In the genomic region with DNA sequence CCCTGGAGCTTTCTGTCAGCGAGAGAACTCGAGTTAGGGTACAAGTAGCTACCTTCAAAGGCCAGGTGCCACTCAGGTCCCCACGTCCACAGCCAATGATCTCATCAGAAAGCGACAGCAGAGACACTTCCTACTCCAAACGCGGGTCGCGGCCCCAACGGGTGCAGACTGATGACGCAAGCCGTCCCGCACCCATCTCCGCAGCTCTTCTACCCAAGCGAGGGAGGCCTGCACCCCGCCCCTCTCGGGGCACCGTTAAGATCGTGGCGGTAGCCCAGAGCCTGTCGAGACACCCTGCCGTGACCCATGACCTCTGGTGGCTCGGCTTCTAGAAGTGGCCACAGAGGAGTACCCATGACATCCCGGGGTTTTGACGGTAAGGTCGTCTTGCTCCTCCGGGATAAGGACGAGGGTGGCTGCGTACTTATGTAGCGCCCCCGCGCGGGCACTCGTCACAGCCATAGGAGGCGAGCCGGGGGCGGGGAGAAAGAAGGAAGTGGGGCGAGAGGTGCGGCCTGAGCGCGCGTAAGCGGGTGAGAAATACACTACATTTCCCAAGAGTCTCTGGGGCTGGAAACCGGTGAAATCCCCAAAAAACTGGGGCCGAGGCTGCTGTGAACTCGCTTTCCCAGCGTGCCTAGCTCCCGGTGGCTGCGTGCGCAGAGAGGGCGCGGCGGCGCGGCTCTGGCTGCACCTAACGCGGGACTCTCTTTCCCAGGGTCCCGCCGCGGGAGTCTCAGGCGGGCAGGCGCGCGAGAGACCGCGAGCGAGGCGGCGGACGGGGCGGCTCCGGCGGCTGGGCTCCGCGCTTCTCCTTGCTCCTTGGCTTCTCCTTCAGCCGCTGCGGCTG, we compare ENCODE assay signal across 8 mouse cellular contexts. TPM values are rescaled to one million over a fixed set of nuclear protein-coding genes. Genes with fewer than 3 reads are reported as not detected.
A peak's percentile ranks its signal among the peaks of the same experiment; 100 is the strongest.
DNase-seq lines count a peak whose midpoint lies in the region; ATAC-seq and TF ChIP-seq lines count a peak whose summit lies in the region.

A gene (plus strand): TSS at position 201 of the 850 bp plus-strand sequence.
A gene (minus strand): TSS at position 443 of the 850 bp plus-strand sequence.

- H3K4me3 ChIP-seq in CH12.LX (replicated peaks in 1 of 3; ENCODE audit: low read depth in 2 of 3, low read length in 2 of 3, poor library complexity in 1 of 3): peak within 1 kb of the TSS; percentile 79 to 95 (median 95)
- H3K4me3 ChIP-seq in forebrain, embryonic 11.5 days (ENCODE audit: low read depth, low read length): peak within 1 kb of the TSS; percentile 75
- peak within 1 kb of the TSS; percentile 94 for H3K4me3 ChIP-seq in heart, embryonic 16.5 days (ENCODE audit: low read length)
- peak within 1 kb of the TSS; percentile 89 for H3K4me3 ChIP-seq in liver, embryonic 15.5 days (replicated peaks)
- peak within 1 kb of the TSS; percentile 71 for H3K4me3 ChIP-seq in neural tube, embryonic 12.5 days

- ATAC-seq in forebrain, embryonic 11.5 days (replicated peaks; ENCODE audit: low FRiP score): peak; percentile 98
- ATAC-seq in heart, embryonic 16.5 days (replicated peaks; ENCODE audit: extremely low read depth, insufficient read depth, low FRiP score): peak; percentile 97
- ATAC-seq in liver, embryonic 15.5 days (ENCODE audit: insufficient read depth): peak; percentile 96
- ATAC-seq in neural tube, embryonic 12.5 days (ENCODE audit: low FRiP score, low read depth): peak; percentile 98

- TF ChIP-seq EP300 in CH12.LX (IDR thresholded peaks at IDR 0.05; ENCODE audit: low read length): peak; percentile 11; the same call in 1 of the 2 replicates

- dilution Hi-C loops in CH12.LX (cut with MboI; ENCODE audit: extremely low pct_ligation_motif_present, extremely low pct_unique_long_range_greater_than_20kb, low sequenced_read_pairs): no loop called here

- H3K36me3 ChIP-seq in CH12.LX (replicated peaks in 1 of 2; ENCODE audit: control insufficient read depth in 1 of 2, insufficient read depth in 1 of 2, low read length in 1 of 2): peaks cover 17 to 39% of the 10 kb centered on the region in 2 experiments
- H3K36me3 ChIP-seq in forebrain, embryonic 11.5 days (ENCODE audit: control insufficient read depth, insufficient read depth, low read length): no peaks in the 10 kb centered on the region; the same call in 1 of the 2 replicates
- peaks cover 29% of the 10 kb centered on the region for H3K36me3 ChIP-seq in heart, embryonic 16.5 days (ENCODE audit: control insufficient read depth, insufficient read depth)
- peaks cover 36% of the 10 kb centered on the region for H3K36me3 ChIP-seq in liver, embryonic 15.5 days (replicated peaks)
- peaks cover 26% of the 10 kb centered on the region for H3K36me3 ChIP-seq in neural tube, embryonic 12.5 days

- H3K4me1 ChIP-seq in CH12.LX (ENCODE audit: control insufficient read depth in 1 of 2, insufficient read depth in 2 of 2): peaks cover 6 to 44% of the 10 kb centered on the region in 2 experiments
- peaks cover 3% of the 10 kb centered on the region; the same call in 1 of the 2 replicates for H3K4me1 ChIP-seq in forebrain, embryonic 11.5 days (replicated peaks; ENCODE audit: control insufficient read depth, insufficient read depth, low read length)
- peaks cover 10% of the 10 kb centered on the region for H3K4me1 ChIP-seq in heart, embryonic 16.5 days (ENCODE audit: control insufficient read depth, insufficient read depth, low read length)
- peaks cover 14% of the 10 kb centered on the region for H3K4me1 ChIP-seq in liver, embryonic 15.5 days (replicated peaks)
- H3K4me1 ChIP-seq in neural tube, embryonic 12.5 days: peaks cover 3% of the 10 kb centered on the region

- peak in 1 of 2 experiments; percentile 77; a peak in 2 of 4 replicates for TF ChIP-seq CTCF in CH12.LX (conservative IDR thresholded peaks at IDR 0.05 in 1 of 2, IDR thresholded peaks at IDR 0.05 in 1 of 2; ENCODE audit: low read depth in 2 of 2, low read length in 2 of 2)

- TF ChIP-seq RAD21 in CH12.LX (IDR thresholded peaks at IDR 0.05; ENCODE audit: low read depth, low read length): peak; percentile 15

- peak; percentile 99 for DNase-seq in CH12.LX (ENCODE audit: extremely low read depth)
- DNase-seq in c-Kit-positive CD71-positive TER-119-negative erythroid progenitor cells, embryonic 14.5 days (ENCODE audit: low read depth): peak; percentile 96
- peak; percentile 98 for DNase-seq in forebrain, embryonic 11.5 days (ENCODE audit: low spot score)
- peak; percentile 99 for DNase-seq in kidney, postnatal 36 days
- DNase-seq in telencephalon, adult 2 months (ENCODE audit: low read depth, low spot score): peak; percentile 99

- WGBS in forebrain, embryonic 11.5 days: under 1% methylated on average over 76 of the region's 76 CpGs
- WGBS in heart, embryonic 16.5 days: 0% methylated on average over 75 of the region's 76 CpGs
- WGBS in liver, embryonic 15.5 days (ENCODE audit: insufficient replicate concordance): under 1% methylated on average over 76 of the region's 76 CpGs
- under 1% methylated on average over 76 of the region's 76 CpGs for WGBS in neural tube, embryonic 12.5 days

- H3K4me2 ChIP-seq in CH12.LX (ENCODE audit: insufficient read depth, low read depth, poor library complexity, severe bottlenecking): peak within 1 kb of the TSS; percentile 51; the same call in 1 of the 2 replicates
- H3K4me2 ChIP-seq in forebrain, embryonic 11.5 days (ENCODE audit: low read depth, low read length, severe bottlenecking): peak within 1 kb of the TSS; percentile 54
- H3K4me2 ChIP-seq in heart, embryonic 16.5 days (ENCODE audit: low read depth, low read length): peak within 1 kb of the TSS; percentile 78
- H3K4me2 ChIP-seq in liver, embryonic 15.5 days: peak within 1 kb of the TSS; percentile 72
- peak within 1 kb of the TSS; percentile 70 for H3K4me2 ChIP-seq in neural tube, embryonic 12.5 days (replicated peaks)

- H3K27me3 ChIP-seq in CH12.LX (replicated peaks): no peaks in the 10 kb centered on the region
- H3K27me3 ChIP-seq in forebrain, embryonic 11.5 days (ENCODE audit: control insufficient read depth, insufficient read depth, low read length): no peaks in the 10 kb centered on the region
- H3K27me3 ChIP-seq in heart, embryonic 16.5 days (ENCODE audit: control insufficient read depth, insufficient read depth, low read length): no peaks in the 10 kb centered on the region
- H3K27me3 ChIP-seq in liver, embryonic 15.5 days: no peaks in the 10 kb centered on the region
- no peaks in the 10 kb centered on the region for H3K27me3 ChIP-seq in neural tube, embryonic 12.5 days (replicated peaks)

- peak within 1 kb of the TSS; percentile 76 for H3K27ac ChIP-seq in CH12.LX (ENCODE audit: insufficient read depth, low read depth)
- peak within 1 kb of the TSS; percentile 66; the same call in 1 of the 2 replicates for H3K27ac ChIP-seq in forebrain, embryonic 11.5 days (ENCODE audit: low read depth, low read length)
- H3K27ac ChIP-seq in heart, embryonic 16.5 days (ENCODE audit: low read length): peak within 1 kb of the TSS; percentile 96
- H3K27ac ChIP-seq in liver, embryonic 15.5 days (replicated peaks): peak within 1 kb of the TSS; percentile 94
- peak within 1 kb of the TSS; percentile 68; the same call in 1 of the 2 replicates for H3K27ac ChIP-seq in neural tube, embryonic 12.5 days

- peaks cover 47% of the 10 kb centered on the region for H3K79me2 ChIP-seq in CH12.LX (replicated peaks; ENCODE audit: control insufficient read depth, extremely low read depth, insufficient read depth, poor library complexity, severe bottlenecking)

- in situ Hi-C loops in CH12.LX (cut with MboI; ENCODE audit: low pct_ligation_motif_present, low pct_unique_long_range_greater_than_20kb, low sequenced_read_pairs): loop anchor here (25.0 kb wide), 1 partner anchor 556 kb away; no protein-coding TSS in a partner anchor

- H3K9me3 ChIP-seq in CH12.LX (replicated peaks; ENCODE audit: low read length): peaks cover 3% of the 10 kb centered on the region
- no peaks in the 10 kb centered on the region for H3K9me3 ChIP-seq in forebrain, embryonic 11.5 days (ENCODE audit: control insufficient read depth, low read length)
- no peaks in the 10 kb centered on the region for H3K9me3 ChIP-seq in heart, embryonic 16.5 days (replicated peaks; ENCODE audit: control insufficient read depth, low read length)
- H3K9me3 ChIP-seq in liver, embryonic 15.5 days (replicated peaks): no peaks in the 10 kb centered on the region
- H3K9me3 ChIP-seq in neural tube, embryonic 12.5 days: no peaks in the 10 kb centered on the region

- TF ChIP-seq POLR2A in CH12.LX (IDR thresholded peaks at IDR 0.05; ENCODE audit: low read depth, low read length): peak; percentile 87

- H3K9ac ChIP-seq in CH12.LX (ENCODE audit: insufficient read depth, low read depth): peak within 1 kb of the TSS; percentile 97
- H3K9ac ChIP-seq in forebrain, embryonic 11.5 days (ENCODE audit: low read length): peak within 1 kb of the TSS; percentile 79
- peak within 1 kb of the TSS; percentile 92 for H3K9ac ChIP-seq in heart, embryonic 16.5 days (ENCODE audit: low read length)
- H3K9ac ChIP-seq in liver, embryonic 15.5 days: peak within 1 kb of the TSS; percentile 83
- peak within 1 kb of the TSS; percentile 83 for H3K9ac ChIP-seq in neural tube, embryonic 12.5 days

TF ChIP-seq in CH12.LX, 34 proteins besides CTCF, POLR2A, EP300 and RAD21 (continues in another document):
- peak; percentile 77 for TF ChIP-seq ZMIZ1 (IDR thresholded peaks at IDR 0.05; ENCODE audit: low read depth, low read length)
- peak; percentile 92 for TF ChIP-seq ELF1 (IDR thresholded peaks at IDR 0.05; ENCODE audit: low read depth, low read length)
- no peak for TF ChIP-seq JUN (IDR thresholded peaks at IDR 0.05; ENCODE audit: insufficient read depth, low read depth, low read length)
- TF ChIP-seq IRF4 (IDR thresholded peaks at IDR 0.05; ENCODE audit: low read depth, low read length): peak; percentile 72
- TF ChIP-seq NELFE (IDR thresholded peaks at IDR 0.05; ENCODE audit: low read depth, low read length): peak; percentile 82

RNA-seq across cellular contexts. Expression of the first gene that starts in this region (rescaled TPM):
- 200 and 212 TPM in 2 replicates for total RNA-seq in CH12.LX (2012; rRNA removed)
- total RNA-seq in CH12.LX (2014; rRNA removed): 129 and 135 TPM in 2 replicates
- polyA plus RNA-seq in CH12.LX (2012; ENCODE audit: insufficient read length, low read depth): 291 and 299 TPM in 2 replicates
- 183 and 191 TPM in 2 replicates for polyA plus RNA-seq in forebrain, embryonic 11.5 days (2014; fragmentation: Nextera tagmentation; extraction: Ambion mirVana)
- 115 and 118 TPM in 2 replicates for polyA plus RNA-seq in heart, embryonic 16.5 days (2015; fragmentation: Nextera tagmentation; extraction: Ambion mirVana)
- polyA plus RNA-seq in liver, embryonic 15.5 days (2015; fragmentation: Nextera tagmentation; extraction: Ambion mirVana): 61.0 and 67.2 TPM in 2 replicates
- polyA plus RNA-seq in neural tube, embryonic 12.5 days (2016; fragmentation: Nextera tagmentation; extraction: Ambion mirVana): 149 and 168 TPM in 2 replicates

RNA-seq across cellular contexts. Expression of the second gene that starts in this region (rescaled TPM):
- 26.6 and 34.0 TPM in 2 replicates for total RNA-seq in CH12.LX (2012; rRNA removed)
- total RNA-seq in CH12.LX (2014; rRNA removed): 54.7 and 60.0 TPM in 2 replicates
- polyA plus RNA-seq in CH12.LX (2012; ENCODE audit: insufficient read length, low read depth): 25.0 and 27.6 TPM in 2 replicates
- 23.2 and 29.6 TPM in 2 replicates for polyA plus RNA-seq in forebrain, embryonic 11.5 days (2014; fragmentation: Nextera tagmentation; extraction: Ambion mirVana)
- 30.0 and 34.7 TPM in 2 replicates for polyA plus RNA-seq in heart, embryonic 16.5 days (2015; fragmentation: Nextera tagmentation; extraction: Ambion mirVana)
- polyA plus RNA-seq in liver, embryonic 15.5 days (2015; fragmentation: Nextera tagmentation; extraction: Ambion mirVana): 12.9 and 13.9 TPM in 2 replicates
- 36.5 and 39.4 TPM in 2 replicates for polyA plus RNA-seq in neural tube, embryonic 12.5 days (2016; fragmentation: Nextera tagmentation; extraction: Ambion mirVana)

Comparison
In these comparisons a context has a peak if more than half of its experiments do, and no peak if none do; other contexts are left out.
1. Peak in every context shown above with its lines: DNase-seq, ATAC-seq, H3K4me3 ChIP-seq and H3K27ac ChIP-seq.